Mouse (Mus musculus) embryonic facial prominence, embryonic 14.5 days (tissue): ENCODE results near the gene Peli2. TPM values are rescaled to one million over a fixed set of nuclear protein-coding genes. Genes with fewer than 3 reads are reported as not detected.

Source experiments
- ATAC-seq: fragments of 200-750 bp; cut with Nextera tagmentation; 2 replicates; pipeline ENCODE4 v1.8.0; 2017; ENCODE audit warnings: low read depth, moderate number of reproducible peaks, moderate TSS enrichment
- DNase-seq: peaks from one replicate; pipeline ENCODE4 v3.0.0-alpha.2; 2015; ENCODE audit warnings: low spot score
- H3K27ac ChIP-seq: fragments of 300-500 bp; sonication (generic); replicated peaks from 2 replicates; pipeline ENCODE4 v1.5.1; 2014; ENCODE audit warnings: low read depth, mild to moderate bottlenecking, low read length, moderate library complexity
- H3K27me3 ChIP-seq: fragments of 300-500 bp; sonication (generic); replicated peaks from 2 replicates; pipeline ENCODE4 v1.6.1; 2014; ENCODE audit warnings: low read length; ENCODE audit not compliant: control insufficient read depth, insufficient read depth
- H3K36me3 ChIP-seq: fragments of 300-500 bp; sonication (generic); 2 replicates; pipeline ENCODE4 v1.6.1; 2014; ENCODE audit warnings: low read length, mixed read lengths; ENCODE audit not compliant: control insufficient read depth, insufficient read depth
- H3K4me1 ChIP-seq: fragments of 300-500 bp; sonication (generic); 2 replicates; pipeline ENCODE4 v1.6.1; 2014; ENCODE audit warnings: antibody characterized with exemption, low read length; ENCODE audit not compliant: control insufficient read depth, insufficient read depth
- H3K4me2 ChIP-seq: fragments of 300-500 bp; sonication (generic); 2 replicates; pipeline ENCODE4 v1.6.1; 2014; ENCODE audit warnings: low read depth, mild to moderate bottlenecking, low read length, moderate library complexity, mixed read lengths
- H3K4me3 ChIP-seq: fragments of 300-500 bp; sonication (generic); 2 replicates; pipeline ENCODE4 v1.5.1; 2014; ENCODE audit warnings: low read depth, mild to moderate bottlenecking, low read length
- H3K9ac ChIP-seq: fragments of 300-500 bp; sonication (generic); 2 replicates; pipeline ENCODE4 v1.6.1; 2014; ENCODE audit warnings: low read depth, mild to moderate bottlenecking, low read length, moderate library complexity, mixed read lengths
- H3K9me3 ChIP-seq: fragments of 300-500 bp; sonication (generic); 2 replicates; pipeline ENCODE4 v1.6.1; 2016; ENCODE audit warnings: low read length; ENCODE audit not compliant: control insufficient read depth
- WGBS: fragments of 180-500 bp; shearing (Covaris S2); extraction: QIAGEN DNeasy Blood & Tissue Kit; methylation state at CpG from one replicate; pipeline ENCODE4 v1.1.7; 2014; 5-methylcytosine and 5-hydroxymethylcytosine counted together
- polyA plus RNA-seq: library from polyadenylated mRNA; unstranded; fragments of >200 nt; fragmentation: Nextera tagmentation; extraction: Ambion mirVana; gene quantifications from 2 replicates; pipeline ENCODE4 v1.2.1, GENCODE M21; 2014

Gene Peli2
- polyA plus RNA-seq, 1 experiment from 2014 or later = 5.5 TPM

- Histone ChIP-seq H3K4me1 (no peaks in the 10 kb centered on the region; the same call in 1 of the 2 replicates), H3K9me3 (no peaks in the 10 kb centered on the region), H3K36me3 (peaks cover 3% of the 10 kb centered on the region; the same call in 1 of the 2 replicates), H3K4me2 (no peak overlapping the region), H3K27ac (no peak overlapping the region), H3K4me3 (no peak overlapping the region), H3K9ac (no peak overlapping the region), H3K27me3 (no peaks in the 10 kb centered on the region)
- no peak for DNase-seq
- 45% methylated on average over 8 of the region's 8 CpGs for WGBS
- ATAC-seq = peak; percentile 64; the same call in 1 of the 2 replicates
Observed at GRCm38 (mm10) chr14:48164917-48165316, 44.3 kb downstream of the Peli2 start.

DNA sequence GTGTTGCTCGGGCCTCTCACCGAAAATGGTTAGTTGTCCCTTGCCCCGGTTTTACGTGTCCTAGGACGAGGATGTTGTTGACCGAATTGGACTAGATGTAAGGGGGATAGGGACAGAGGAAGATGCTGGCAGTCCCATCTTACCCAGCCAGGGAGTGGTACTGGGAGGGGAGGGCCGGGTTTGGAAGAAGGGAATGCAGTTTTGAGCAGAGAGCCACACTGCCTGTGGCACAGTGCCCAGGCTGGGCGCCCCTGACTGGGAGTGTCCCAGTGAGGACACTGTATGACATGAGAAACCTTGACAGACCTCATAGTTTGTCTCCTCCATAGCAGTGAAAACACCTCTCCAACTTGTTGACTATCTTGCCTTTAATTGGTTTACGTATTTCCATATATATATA is 45.8 kb downstream of the Peli2 start:
- Histone ChIP-seq H3K4me2 (no peak overlapping the region), H3K4me1 (no peaks in the 10 kb centered on the region; the same call in 1 of the 2 replicates), H3K27me3 (no peaks in the 10 kb centered on the region), H3K4me3 (no peak overlapping the region), H3K27ac (no peak overlapping the region), H3K36me3 (peaks cover 1% of the 10 kb centered on the region; the same call in 1 of the 2 replicates), H3K9ac (no peak overlapping the region), H3K9me3 (no peaks in the 10 kb centered on the region)
- no peak for DNase-seq
- no peak for ATAC-seq
- 86% methylated on average over 9 of the region's 9 CpGs for WGBS

- no peaks in the 10 kb centered on the region for H3K27me3 ChIP-seq
- ATAC-seq (no peak), DNase-seq (no peak)
- H3K4me2 ChIP-seq = no peak overlapping the region
- WGBS = 52% methylated on average over 3 of the region's 3 CpGs
- H3K4me1 ChIP-seq = no peaks in the 10 kb centered on the region; the same call in 1 of the 2 replicates
- H3K36me3 ChIP-seq = no peaks in the 10 kb centered on the region
- no peak overlapping the region for H3K4me3 ChIP-seq
- H3K27ac ChIP-seq = no peak overlapping the region
- no peaks in the 10 kb centered on the region for H3K9me3 ChIP-seq
- no peak overlapping the region for H3K9ac ChIP-seq
Observed at GRCm38 (mm10) chr14:48167020-48167419, 46.4 kb downstream of the Peli2 start.

DNA sequence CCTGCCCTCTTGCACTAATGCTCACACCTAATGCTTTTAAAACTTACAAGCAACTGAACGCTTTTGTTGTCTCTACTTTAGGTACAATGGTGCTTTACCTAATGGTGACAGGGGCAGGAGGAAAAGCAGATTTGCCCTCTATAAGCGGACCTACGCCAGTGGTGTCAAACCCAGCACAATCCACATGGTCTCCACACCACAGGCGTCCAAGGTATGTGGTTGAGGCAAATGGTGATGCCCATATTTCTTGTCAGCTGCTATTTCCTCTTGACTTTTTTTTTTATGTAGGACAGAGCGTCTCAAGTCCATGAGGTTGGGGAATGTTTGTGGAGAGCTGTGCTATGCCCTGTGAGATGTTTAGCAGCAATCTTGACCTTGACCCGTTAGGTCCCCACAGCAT is 47.5 kb downstream of the Peli2 start:
- Histone ChIP-seq H3K27me3 (no peaks in the 10 kb centered on the region), H3K9me3 (no peaks in the 10 kb centered on the region), H3K4me2 (no peak overlapping the region), H3K4me1 (no peaks in the 10 kb centered on the region; the same call in none of the 2 replicates), H3K27ac (no peak overlapping the region), H3K4me3 (no peak overlapping the region), H3K9ac (no peak overlapping the region), H3K36me3 (no peaks in the 10 kb centered on the region)
- ATAC-seq (no peak), DNase-seq (no peak)
- WGBS = 86% methylated on average over 6 of the region's 6 CpGs

DNA sequence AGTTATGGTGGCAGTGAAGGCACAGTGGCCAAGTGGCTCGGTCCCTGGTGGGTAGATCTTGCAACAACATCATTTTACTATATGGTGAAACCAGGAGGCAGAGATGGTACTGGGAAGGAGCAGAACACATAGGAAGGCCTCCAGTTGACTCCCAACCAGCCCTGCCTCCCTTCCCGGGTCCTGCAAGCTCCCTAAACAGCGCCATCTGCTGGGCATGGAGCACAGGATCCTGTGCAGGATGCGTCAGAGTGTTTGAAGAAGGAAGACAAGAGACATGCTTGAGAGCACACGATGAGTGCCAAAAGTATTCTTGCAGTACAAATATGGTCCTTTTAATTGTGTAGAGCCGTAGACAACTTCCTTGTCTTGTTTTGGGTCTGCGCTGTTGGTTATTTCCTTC is 49.3 kb downstream of the Peli2 start:
- Histone ChIP-seq H3K9me3 (no peaks in the 10 kb centered on the region), H3K27ac (no peak overlapping the region), H3K36me3 (no peaks in the 10 kb centered on the region), H3K27me3 (no peaks in the 10 kb centered on the region), H3K4me1 (no peaks in the 10 kb centered on the region; the same call in 1 of the 2 replicates), H3K4me2 (no peak overlapping the region), H3K9ac (no peak overlapping the region), H3K4me3 (no peak overlapping the region)
- peak; percentile 61 for DNase-seq
- ATAC-seq = no peak
- 63% methylated on average over 7 of the region's 7 CpGs for WGBS

DNA sequence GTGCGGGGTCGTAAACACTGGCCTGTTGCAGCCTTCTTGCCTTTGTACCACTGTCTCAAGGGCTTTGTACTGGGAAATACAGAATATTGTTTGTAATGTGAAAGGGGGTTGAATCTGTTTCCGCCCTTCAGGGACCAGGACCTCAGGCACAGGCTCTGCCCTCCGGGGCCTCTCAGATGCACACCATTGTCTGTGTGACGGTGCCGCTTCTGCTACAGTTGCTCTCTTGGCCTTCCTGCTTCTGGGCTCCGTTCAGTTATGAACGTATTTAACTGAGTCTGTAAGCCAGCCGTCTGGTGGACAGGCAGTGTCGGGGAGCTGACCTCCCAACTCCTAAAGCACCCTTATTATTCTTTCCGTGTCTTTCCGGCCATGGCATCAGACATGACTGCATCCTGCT is 50.6 kb downstream of the Peli2 start:
- H3K36me3 ChIP-seq = no peaks in the 10 kb centered on the region
- H3K4me3 ChIP-seq = no peak overlapping the region
- no peak overlapping the region for H3K4me2 ChIP-seq
- H3K4me1 ChIP-seq = no peaks in the 10 kb centered on the region; the same call in 1 of the 2 replicates
- no peaks in the 10 kb centered on the region for H3K9me3 ChIP-seq
- no peaks in the 10 kb centered on the region for H3K27me3 ChIP-seq
- no peak overlapping the region for H3K27ac ChIP-seq
- no peak overlapping the region for H3K9ac ChIP-seq
- 60% methylated on average over 12 of the region's 12 CpGs for WGBS
- peak; percentile 38; the same call in 1 of the 2 replicates for ATAC-seq
- no peak for DNase-seq

- no peak overlapping the region for H3K4me2 ChIP-seq
- peak; percentile 68 for DNase-seq
Observed at GRCm38 (mm10) chr14:48172026-48172425, 51.4 kb downstream of the Peli2 start.

GRCm38 (mm10) chr14:48172876-48173275 is 52.3 kb downstream of the Peli2 start:
- H3K9ac ChIP-seq = no peak overlapping the region
- WGBS = 79% methylated on average over 8 of the region's 8 CpGs
- no peaks in the 10 kb centered on the region for H3K27me3 ChIP-seq
- H3K36me3 ChIP-seq = no peaks in the 10 kb centered on the region
- H3K4me1 ChIP-seq = no peaks in the 10 kb centered on the region; the same call in 1 of the 2 replicates
- no peak overlapping the region for H3K27ac ChIP-seq
- ATAC-seq (no peak), DNase-seq (no peak)
- no peak overlapping the region for H3K4me2 ChIP-seq
- H3K4me3 ChIP-seq = no peak overlapping the region
- H3K9me3 ChIP-seq = no peaks in the 10 kb centered on the region

More at GRCm38 (mm10) chr14:48172026-48172425, 51.4 kb downstream of the Peli2 start:
- no peak overlapping the region for H3K27ac ChIP-seq
- no peak overlapping the region for H3K4me3 ChIP-seq
- H3K27me3 ChIP-seq = no peaks in the 10 kb centered on the region
- H3K9me3 ChIP-seq = no peaks in the 10 kb centered on the region
- H3K36me3 ChIP-seq = no peaks in the 10 kb centered on the region
- no peak overlapping the region for H3K9ac ChIP-seq
- WGBS = 47% methylated on average over 8 of the region's 8 CpGs
- no peaks in the 10 kb centered on the region; the same call in 1 of the 2 replicates for H3K4me1 ChIP-seq
- peak; percentile 73 for ATAC-seq

DNA sequence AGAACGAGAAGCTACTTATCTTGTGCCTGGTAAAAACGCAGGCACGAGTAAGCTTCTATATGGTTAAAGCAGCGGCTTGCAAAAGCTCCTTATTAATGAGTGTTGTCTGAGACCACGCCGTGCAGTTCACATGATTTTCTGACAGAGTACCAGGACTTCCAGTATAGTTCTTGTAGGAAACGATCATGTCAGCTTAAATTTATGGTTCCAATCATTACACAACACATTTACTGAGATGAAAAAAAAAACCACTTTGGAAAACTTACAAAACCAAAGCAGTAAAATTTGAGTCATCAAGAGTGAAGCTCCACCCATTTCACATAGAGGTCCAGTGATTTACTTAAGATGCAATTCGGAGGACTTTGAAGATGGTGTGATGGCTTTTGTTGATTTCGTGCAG is 53.2 kb downstream of the Peli2 start:
- Histone ChIP-seq H3K27ac (no peak overlapping the region), H3K4me2 (no peak overlapping the region), H3K9ac (no peak overlapping the region), H3K4me3 (no peak overlapping the region), H3K27me3 (no peaks in the 10 kb centered on the region), H3K36me3 (no peaks in the 10 kb centered on the region), H3K4me1 (no peaks in the 10 kb centered on the region; the same call in 1 of the 2 replicates), H3K9me3 (no peaks in the 10 kb centered on the region)
- WGBS = 57% methylated on average over 9 of the region's 9 CpGs
- ATAC-seq = no peak
- DNase-seq = peak; percentile 54
